Mouse (Mus musculus) adrenal gland, adult 18-20 months (tissue): ENCODE data around the gene Otulin. TPM values are rescaled to one million over a fixed set of nuclear protein-coding genes. Genes with fewer than 3 reads are reported as not detected.

Source experiments
- DNase-seq, 2 experiments: peaks; one replicate each; pipeline ENCODE4 v3.0.0; 2021 to 2022; ENCODE audit warnings: low spot score in 2 of 2
- long read RNA-seq, 2 experiments: library from polyadenylated mRNA; stranded (forward); transcript quantifications; one replicate each; pipeline ENCODE4 v2.0.0; 2021
- total RNA-seq, 2 experiments: library from RNA; stranded (reverse); gene quantifications; 1 replicate in 1 of 2; 2 replicates in 1 of 2; pipeline ENCODE4 v1.2.3; 2021

The Otulin gene
- 10 to 100 TPM; 29.7 to 36.2 TPM for total RNA-seq
- long read RNA-seq, experiment 1, transcript Otulin-201 (7 exons, 1,491 nt) = major isoform, 29 of 33 reads
- long read RNA-seq, experiment 1, partial matches to known transcripts = 0 of 33 reads
- long read RNA-seq, experiment 1, other reads (novel, unspliced or antisense) = 4 of 33 reads
- long read RNA-seq, experiment 2, transcript Otulin-201 (7 exons, 1,491 nt) = major isoform, 77 of 102 reads
- long read RNA-seq, experiment 2, partial matches to known transcripts = 11 of 102 reads
- long read RNA-seq, experiment 2, other reads (novel, unspliced or antisense) = 14 of 102 reads

- DNase-seq = peak; percentile 100
Measured at GRCm38 (mm10) chr15:27630601-27631383, at the start of gene Otulin. TSS of gene Otulin (minus strand) at chr15:27630693.

GRCm38 (mm10) chr15:27678511-27678910 lies 48.0 kb upstream of the Otulin start:
- no peak for DNase-seq

GRCm38 (mm10) chr15:27677801-27678200 lies 47.3 kb upstream of the Otulin start:
- no peak for DNase-seq

GRCm38 (mm10) chr15:27676211-27676610 lies 45.7 kb upstream of the Otulin start:
- DNase-seq = no peak

GRCm38 (mm10) chr15:27675122-27675521 lies 44.6 kb upstream of the Otulin start:
- DNase-seq = no peak

- DNase-seq = no peak
Measured at GRCm38 (mm10) chr15:27674041-27674440, 43.5 kb upstream of the Otulin start.

GRCm38 (mm10) chr15:27673151-27673550 lies 42.7 kb upstream of the Otulin start:
- DNase-seq = no peak

GRCm38 (mm10) chr15:27672259-27672658 lies 41.8 kb upstream of the Otulin start:
- no peak for DNase-seq

- DNase-seq = no peak
Measured at GRCm38 (mm10) chr15:27671612-27672245, 41.2 kb upstream of the Otulin start.

GRCm38 (mm10) chr15:27670708-27671107 lies 40.2 kb upstream of the Otulin start:
- DNase-seq = no peak

GRCm38 (mm10) chr15:27669931-27670411 lies 39.5 kb upstream of the Otulin start:
- DNase-seq = no peak

GRCm38 (mm10) chr15:27669276-27669675 lies 38.8 kb upstream of the Otulin start:
- no peak for DNase-seq

GRCm38 (mm10) chr15:27668557-27668956 lies 38.1 kb upstream of the Otulin start:
- DNase-seq = no peak

- no peak for DNase-seq
Measured at GRCm38 (mm10) chr15:27668001-27668461, 37.5 kb upstream of the Otulin start.

GRCm38 (mm10) chr15:27666911-27667539 lies 36.5 kb upstream of the Otulin start:
- no peak for DNase-seq

GRCm38 (mm10) chr15:27665392-27665911 lies 35.0 kb upstream of the Otulin start:
- DNase-seq = no peak

GRCm38 (mm10) chr15:27664126-27664525 lies 33.6 kb upstream of the Otulin start:
- no peak for DNase-seq

GRCm38 (mm10) chr15:27662699-27663098 lies 32.2 kb upstream of the Otulin start:
- no peak for DNase-seq

GRCm38 (mm10) chr15:27661696-27662095 lies 31.2 kb upstream of the Otulin start:
- DNase-seq = no peak

GRCm38 (mm10) chr15:27659592-27660244 lies 29.2 kb upstream of the Otulin start:
- DNase-seq = peak; percentile 88 to 91
